19 mouse cellular contexts compared by ENCODE assay signal in the genomic region with DNA sequence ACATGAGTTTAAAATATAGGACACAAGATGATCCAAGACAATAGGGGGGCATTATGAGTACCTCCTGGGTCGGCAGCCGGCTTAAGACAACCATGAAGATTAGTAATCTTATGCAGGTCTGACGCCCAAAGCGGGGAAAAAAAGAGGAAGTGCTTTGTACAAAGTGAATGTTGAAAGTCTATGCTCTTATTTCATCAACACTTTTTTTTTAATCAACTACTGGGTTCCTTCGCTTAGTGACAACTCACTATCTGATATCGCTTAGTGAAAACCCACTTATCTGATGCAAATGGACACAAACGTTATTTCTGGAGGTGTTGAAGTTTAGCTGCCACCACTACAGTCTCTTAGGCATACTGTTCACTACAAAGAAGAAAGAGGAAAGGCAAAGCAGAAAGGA.
"Had no signal": no experiment of that assay in that cellular context is flagged by ENCODE, and none has a peak within 500 bp of the region (broad histone marks: within the 10 kb centered on the region; RNA-seq: fewer than 3 reads in every experiment).

No protein-coding gene starts in this region.

- DNase-seq: kidney, adult 11 months; kidney, adult 9 months; kidney, postnatal 25 days; layer of hippocampus, adult 9-11 months; liver, embryonic 13.5 days; lung, adult 2 months; lung, postnatal 14 days; midbrain, embryonic 14.5 days; retina, postnatal 1 day; right cerebral cortex, postnatal 25 days; spleen, adult 18-20 months; thymus, postnatal 25 days had no signal

- H3K4me3 ChIP-seq: layer of hippocampus, adult 2 months; liver, embryonic 13.5 days; neural tube, embryonic 12.5 days; neural tube, embryonic 15.5 days; stomach, embryonic 15.5 days had no signal

- H3K4me1 ChIP-seq: liver, embryonic 13.5 days; neural tube, embryonic 12.5 days; neural tube, embryonic 15.5 days; stomach, embryonic 15.5 days had no signal

- H3K9ac ChIP-seq: liver, embryonic 13.5 days; neural tube, embryonic 12.5 days; neural tube, embryonic 15.5 days; stomach, embryonic 15.5 days had no signal

- H3K9me3 ChIP-seq: liver, embryonic 13.5 days; neural tube, embryonic 12.5 days; neural tube, embryonic 15.5 days; stomach, embryonic 15.5 days had no signal

- H3K36me3 ChIP-seq: liver, embryonic 13.5 days; neural tube, embryonic 12.5 days; neural tube, embryonic 15.5 days; stomach, embryonic 15.5 days had no signal

- H3K27ac ChIP-seq: kidney, postnatal 0 days; layer of hippocampus, adult 2 months; liver, embryonic 13.5 days; macrophage; neural tube, embryonic 12.5 days; neural tube, embryonic 15.5 days; stomach, embryonic 15.5 days had no signal

- H3K27me3 ChIP-seq: liver, embryonic 13.5 days; neural tube, embryonic 12.5 days; neural tube, embryonic 15.5 days; stomach, embryonic 15.5 days had no signal

- H3K4me2 ChIP-seq: liver, embryonic 13.5 days; midbrain, embryonic 11.5 days; neural tube, embryonic 12.5 days; neural tube, embryonic 15.5 days; stomach, embryonic 15.5 days had no signal
